Mouse (Mus musculus) hindbrain, postnatal 0 days (tissue): ENCODE results near the gene Prpf18. TPM values are rescaled to one million over a fixed set of nuclear protein-coding genes. Genes with fewer than 3 reads are reported as not detected.
A peak's percentile ranks its signal among the peaks of the same experiment; 100 is the strongest.

ENCODE experiments used
- ATAC-seq: fragments of 200-750 bp; cut with Nextera tagmentation; 2 replicates; pipeline ENCODE4 v1.8.0; 2017; ENCODE audit warnings: mild to moderate bottlenecking, moderate TSS enrichment, moderate library complexity
- DNase-seq: peaks from one replicate; pipeline ENCODE4 v3.0.0-alpha.2; 2015; ENCODE audit warnings: low spot score
- H3K27ac ChIP-seq: fragments of 300-500 bp; sonication (generic); 2 replicates; pipeline ENCODE4 v1.5.1; 2014; ENCODE audit warnings: mild to moderate bottlenecking
- H3K27me3 ChIP-seq: fragments of 300-500 bp; sonication (generic); 2 replicates; pipeline ENCODE4 v1.6.1; 2014; ENCODE audit warnings: low read length, mixed read lengths; ENCODE audit not compliant: insufficient read depth
- H3K36me3 ChIP-seq: fragments of 300-500 bp; sonication (generic); 2 replicates; pipeline ENCODE4 v1.6.1; 2014; ENCODE audit warnings: low read length, mixed read lengths; ENCODE audit not compliant: insufficient read depth
- H3K4me1 ChIP-seq: fragments of 300-500 bp; sonication (generic); 2 replicates; pipeline ENCODE4 v1.6.1; 2014; ENCODE audit warnings: antibody characterized with exemption, low read length, mixed read lengths; ENCODE audit not compliant: insufficient read depth
- H3K4me2 ChIP-seq: fragments of 300-500 bp; sonication (generic); 2 replicates; pipeline ENCODE4 v1.6.1; 2014; ENCODE audit warnings: low read depth, mild to moderate bottlenecking, low read length, moderate library complexity, mixed read lengths
- H3K4me3 ChIP-seq: fragments of 300-500 bp; sonication (generic); 2 replicates; pipeline ENCODE4 v1.5.1; 2014; ENCODE audit warnings: low read length
- H3K9ac ChIP-seq: fragments of 300-500 bp; sonication (generic); replicated peaks from 2 replicates; pipeline ENCODE4 v1.6.1; 2014; ENCODE audit warnings: mild to moderate bottlenecking, low read length, moderate library complexity, mixed read lengths
- H3K9me3 ChIP-seq: fragments of 300-500 bp; sonication (generic); 2 replicates; pipeline ENCODE4 v1.6.1; 2016; ENCODE audit warnings: low read length, mixed read lengths
- CTCF ChIP-seq: IDR thresholded peaks from 2 replicates; pipeline ENCODE4 v1.5.1; 2016; ENCODE audit warnings: antibody characterized with exemption, control low read depth, low read depth
- WGBS: fragments of 180-500 bp; shearing (Covaris S2); extraction: QIAGEN DNeasy Blood & Tissue Kit; methylation state at CpG from one replicate; pipeline ENCODE4 v1.1.7; 2014; 5-methylcytosine and 5-hydroxymethylcytosine counted together
- polyA plus RNA-seq: library from polyadenylated mRNA; unstranded; fragments of >200 nt; fragmentation: Nextera tagmentation; extraction: Ambion mirVana; gene quantifications from 2 replicates; pipeline ENCODE4 v1.2.1, GENCODE M21; 2015
- total RNA-seq: library from RNA; depleted of rRNA; stranded (reverse); fragments of >200 nt; gene quantifications from 2 replicates; pipeline ENCODE4 v1.2.3, GENCODE M21; 2014

Gene Prpf18
- total and polyA plus RNA-seq, 2 experiments from 2014 or later = 26.7 to 27.1 TPM

DNA sequence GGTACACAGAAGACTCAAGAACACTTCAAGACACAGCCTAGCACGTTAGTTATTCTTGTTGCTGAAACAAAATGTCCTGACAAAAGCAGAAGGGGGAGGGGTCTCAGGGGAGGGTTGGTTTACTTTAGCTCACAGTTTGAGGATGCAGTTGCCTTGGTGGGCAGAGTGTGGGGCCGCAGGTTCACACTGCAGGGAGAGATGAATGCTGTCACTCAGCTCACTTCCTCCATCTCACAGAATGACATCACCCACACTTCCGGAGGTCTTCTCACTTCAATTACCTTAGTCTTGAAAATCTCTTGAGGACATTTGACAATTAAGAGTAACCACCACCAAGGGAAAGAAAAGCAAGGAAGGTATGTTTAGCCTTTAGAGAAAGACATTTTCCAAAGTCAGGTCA, 60.3 kb downstream of the Prpf18 start:
- Histone ChIP-seq H3K4me2 (no peak overlapping the region), H3K4me3 (no peak overlapping the region), H3K9me3 (no peaks in the 10 kb centered on the region), H3K27me3 (no peaks in the 10 kb centered on the region), H3K4me1 (no peaks in the 10 kb centered on the region), H3K9ac (no peak overlapping the region), H3K36me3 (peaks cover 35% of the 10 kb centered on the region), H3K27ac (no peak overlapping the region)
- ATAC-seq = no peak
- TF ChIP-seq CTCF = no peak
- 76% methylated on average over 3 of the region's 3 CpGs for WGBS
- no peak for DNase-seq

DNA sequence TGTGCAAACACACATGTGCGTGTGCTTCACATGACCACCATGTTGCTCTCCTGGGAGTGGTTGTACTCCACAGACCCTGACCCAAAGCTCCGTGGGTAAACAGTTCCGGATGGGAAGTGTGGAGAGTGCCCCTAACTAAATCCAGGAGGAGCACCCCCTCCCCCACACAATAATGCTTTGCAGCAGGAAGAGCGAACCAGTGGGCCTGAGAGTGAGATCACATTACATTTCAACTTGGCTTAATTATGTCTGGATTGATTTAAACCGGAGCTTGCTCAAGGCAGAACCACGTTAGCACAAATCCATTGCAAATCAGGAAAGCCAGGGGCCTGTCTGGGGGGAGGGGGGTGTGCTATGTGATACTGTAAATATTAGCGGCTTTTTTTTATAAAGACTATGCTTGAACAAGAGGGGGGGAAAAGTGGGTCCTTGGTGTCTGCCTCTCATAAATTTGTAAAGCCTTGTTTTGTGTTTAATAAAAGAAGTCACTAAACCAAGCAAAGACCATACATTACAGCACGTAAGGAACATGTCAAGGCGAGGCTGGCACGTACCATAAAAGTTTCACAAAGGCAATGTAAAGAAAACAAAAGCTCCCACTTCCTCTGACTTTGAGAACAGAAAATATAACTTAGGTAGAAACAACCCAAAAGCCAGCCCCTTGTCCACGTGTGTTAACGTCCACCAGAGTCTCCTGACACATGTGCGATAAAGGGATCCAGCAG, 64.1 kb downstream of the Prpf18 start:
- no peak overlapping the region for H3K4me2 ChIP-seq
- no peak for DNase-seq
- no peaks in the 10 kb centered on the region for H3K27me3 ChIP-seq
- no peaks in the 10 kb centered on the region for H3K4me1 ChIP-seq
- 74% methylated on average over 13 of the region's 13 CpGs for WGBS
- no peak overlapping the region for H3K9ac ChIP-seq
- TF ChIP-seq CTCF = no peak
- ATAC-seq = no peak
- no peak overlapping the region for H3K27ac ChIP-seq
- no peaks in the 10 kb centered on the region for H3K9me3 ChIP-seq
- H3K4me3 ChIP-seq = no peak overlapping the region
- peaks cover 28% of the 10 kb centered on the region for H3K36me3 ChIP-seq

DNA sequence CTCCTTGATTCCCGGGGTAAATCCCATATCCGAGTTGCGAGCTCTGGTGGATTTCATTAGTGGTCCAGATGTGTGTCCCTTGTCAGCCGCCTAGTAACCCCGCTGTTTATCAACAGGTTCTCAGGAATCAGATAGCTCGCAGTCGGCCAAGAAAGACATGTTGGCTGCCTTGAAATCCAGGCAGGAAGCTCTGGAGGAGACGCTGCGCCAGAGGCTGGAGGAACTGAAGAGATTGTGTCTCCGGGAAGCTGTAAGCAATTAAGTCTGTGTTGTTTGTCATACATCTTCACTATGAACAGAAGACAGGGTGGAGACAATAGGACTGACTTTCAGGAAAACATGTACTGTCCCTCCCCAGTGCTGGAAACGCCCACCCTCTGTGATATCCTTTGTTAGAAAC, 65.7 kb downstream of the Prpf18 start:
- no peak overlapping the region for H3K27ac ChIP-seq
- H3K9me3 ChIP-seq = no peaks in the 10 kb centered on the region
- peaks cover 13% of the 10 kb centered on the region; the same call in 1 of the 2 replicates for H3K36me3 ChIP-seq
- no peak overlapping the region for H3K4me2 ChIP-seq
- TF ChIP-seq CTCF = no peak
- no peaks in the 10 kb centered on the region for H3K27me3 ChIP-seq
- H3K4me1 ChIP-seq = no peaks in the 10 kb centered on the region
- no peak overlapping the region for H3K4me3 ChIP-seq
- 63% methylated on average over 11 of the region's 11 CpGs for WGBS
- ATAC-seq (no peak), DNase-seq (no peak)
- no peak overlapping the region for H3K9ac ChIP-seq

DNA sequence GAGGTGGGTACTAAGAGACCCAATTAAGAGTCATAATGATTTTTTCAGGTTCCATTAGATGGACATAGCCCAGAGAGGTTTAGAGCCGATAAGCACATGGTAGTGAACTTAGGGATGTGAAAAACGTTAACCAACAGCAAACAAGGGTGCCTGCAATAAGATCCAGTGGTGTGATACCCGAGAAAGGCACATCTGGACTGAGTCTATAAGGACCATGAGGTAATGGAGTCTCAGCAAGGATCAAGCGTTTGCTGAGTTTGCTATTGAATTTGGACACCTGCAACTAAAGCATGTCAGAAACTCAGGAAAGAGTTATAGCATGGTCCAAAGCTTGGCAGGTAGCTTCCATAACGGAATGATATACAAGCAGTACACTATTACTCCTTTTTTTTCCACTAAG, 67.7 kb downstream of the Prpf18 start:
- no peak for TF ChIP-seq CTCF
- H3K27ac ChIP-seq = no peak overlapping the region
- peaks cover 14% of the 10 kb centered on the region; the same call in 1 of the 2 replicates for H3K36me3 ChIP-seq
- no peak for DNase-seq
- no peak overlapping the region for H3K4me2 ChIP-seq
- H3K4me3 ChIP-seq = no peak overlapping the region
- H3K9me3 ChIP-seq = no peaks in the 10 kb centered on the region
- H3K9ac ChIP-seq = no peak overlapping the region
- no peak for ATAC-seq
- peaks cover 9% of the 10 kb centered on the region; the same call in 1 of the 2 replicates for H3K4me1 ChIP-seq
- H3K27me3 ChIP-seq = no peaks in the 10 kb centered on the region
- 84% methylated on average over 5 of the region's 5 CpGs for WGBS

DNA sequence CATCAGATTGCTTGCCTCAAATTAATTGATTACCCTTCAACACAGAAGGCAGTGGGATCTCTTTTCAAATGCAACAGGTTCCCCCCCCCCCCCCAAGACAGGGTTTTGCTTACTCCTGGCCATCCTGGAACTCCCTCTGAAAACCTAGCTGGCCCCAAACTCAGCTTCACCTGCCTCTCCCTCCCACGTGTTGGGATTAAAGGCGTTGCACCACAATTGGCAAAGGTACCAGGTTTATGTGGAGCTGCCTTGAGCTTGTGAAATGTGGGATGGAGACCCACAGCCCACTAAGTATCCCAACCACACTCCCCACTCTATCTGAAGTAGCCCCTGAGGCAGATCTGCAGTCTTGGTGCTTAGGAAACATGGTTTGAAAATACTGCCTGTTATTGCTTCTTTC, 69.0 kb downstream of the Prpf18 start:
- ATAC-seq (no peak), DNase-seq (no peak)
- Histone ChIP-seq H3K4me2 (no peak overlapping the region), H3K9me3 (no peaks in the 10 kb centered on the region), H3K27ac (no peak overlapping the region), H3K9ac (no peak overlapping the region), H3K4me1 (peaks cover 14% of the 10 kb centered on the region; the same call in 1 of the 2 replicates), H3K27me3 (no peaks in the 10 kb centered on the region), H3K4me3 (no peak overlapping the region), H3K36me3 (peaks cover 9% of the 10 kb centered on the region; the same call in 1 of the 2 replicates)
- 86% methylated on average over 2 of the region's 2 CpGs for WGBS
- no peak for TF ChIP-seq CTCF

DNA sequence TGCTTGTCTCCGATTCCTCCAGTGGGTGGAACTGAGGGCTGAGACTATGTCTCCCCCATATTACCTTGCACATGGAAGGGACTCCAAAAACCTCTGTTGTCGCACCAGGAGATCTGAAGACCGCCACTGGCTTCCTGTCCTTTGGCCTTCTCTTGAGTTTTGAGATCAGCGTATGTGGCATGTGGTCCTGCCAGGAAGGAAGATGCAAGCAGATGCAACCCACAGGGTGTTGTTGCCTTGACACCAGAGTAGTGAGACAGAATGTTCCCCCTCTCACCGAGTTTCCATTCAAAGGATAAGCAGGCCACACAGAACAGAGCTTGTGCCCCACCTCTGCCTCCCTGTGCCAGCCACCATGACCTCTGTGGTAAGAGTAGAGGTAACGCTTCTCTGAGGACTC, 71.2 kb downstream of the Prpf18 start:
- 48% methylated on average over 6 of the region's 6 CpGs for WGBS
- ATAC-seq (0 out of 2 replicates have a peak, but pooled peaks have one; percentile 32), DNase-seq (no peak)
- peak overlapping the region; percentile 45; the same call in 1 of the 2 replicates for H3K27ac ChIP-seq
- no peaks in the 10 kb centered on the region for H3K27me3 ChIP-seq
- peaks cover 14% of the 10 kb centered on the region; the same call in 1 of the 2 replicates for H3K4me1 ChIP-seq
- H3K4me2 ChIP-seq = no peak overlapping the region
- no peak for TF ChIP-seq CTCF
- H3K9me3 ChIP-seq = no peaks in the 10 kb centered on the region
- H3K36me3 ChIP-seq = peaks cover 9% of the 10 kb centered on the region; the same call in 1 of the 2 replicates
- H3K4me3 ChIP-seq = no peak overlapping the region
- H3K9ac ChIP-seq = no peak overlapping the region
